Mouse (Mus musculus) thymus, postnatal 4 days (tissue): Measurements from ENCODE around the gene Olfr738.

Source experiments
- DNase-seq: peaks from one replicate; pipeline ENCODE4 v3.0.0; 2021

The Olfr738 gene

DNA sequence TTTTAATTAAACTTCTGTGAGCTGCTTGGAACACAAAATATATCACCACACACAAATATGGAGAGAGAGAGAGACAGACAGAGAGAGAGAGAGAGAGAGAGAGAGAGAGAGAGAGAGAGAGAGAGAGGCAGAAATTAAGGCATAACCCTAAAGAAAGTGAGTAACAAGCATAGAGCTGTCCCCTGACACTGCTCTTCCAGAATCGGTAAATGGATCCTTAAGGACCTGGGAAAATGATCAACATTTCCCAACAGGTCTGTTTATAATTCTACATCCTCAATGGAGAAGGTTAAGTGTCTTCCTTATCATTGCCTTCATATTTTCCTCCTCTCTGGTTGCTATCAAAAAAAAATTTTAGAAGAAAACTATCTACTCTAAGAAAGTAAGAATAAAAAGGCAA, at the start of gene Olfr738:
Gene Olfr738 (plus strand): TSS at position 301 of the 400 bp plus-strand sequence.
- DNase-seq: no peak

DNA sequence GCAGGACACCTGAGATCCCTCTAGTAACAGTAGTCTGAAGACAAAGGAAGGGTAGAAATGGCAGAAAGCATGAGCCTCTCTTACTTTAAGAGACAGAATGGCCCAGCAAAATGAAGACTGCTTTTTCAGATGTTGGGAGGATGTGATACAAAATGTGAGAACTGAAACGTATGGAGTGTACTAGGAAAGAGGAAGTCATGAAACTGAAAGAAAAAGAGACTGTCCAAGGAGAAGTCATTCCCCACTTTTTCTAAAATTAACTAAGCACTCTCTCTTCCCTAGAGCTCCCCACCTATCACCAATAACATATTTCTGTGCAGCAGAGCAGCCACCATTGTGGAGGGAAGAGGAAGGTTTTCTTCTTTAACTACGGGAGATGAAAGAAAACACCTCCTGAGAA, 49.8 kb upstream of the Olfr738 start, which contains the start of gene Tlr11:
Gene Tlr11 (plus strand): TSS at position 322 of the 400 bp plus-strand sequence.
- DNase-seq: no peak

DNA sequence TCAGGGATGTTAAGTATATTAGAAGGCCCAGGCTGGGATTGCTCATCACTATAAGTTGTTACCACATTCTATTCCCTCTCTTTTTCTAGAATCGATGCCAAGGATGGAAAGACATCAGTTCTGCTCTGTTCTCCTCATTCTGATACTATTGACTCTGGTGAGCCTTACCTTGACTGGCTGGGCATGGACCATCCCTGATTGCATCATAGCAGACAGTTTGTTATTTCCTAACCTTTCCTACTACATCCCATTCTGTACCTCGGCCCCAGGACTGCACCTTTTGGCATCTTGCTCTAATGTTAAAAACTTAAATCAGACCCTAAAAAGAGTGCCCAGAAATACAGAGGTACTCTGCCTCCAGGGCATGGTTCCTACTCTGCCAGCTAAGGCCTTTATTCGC, 46.9 kb upstream of the Olfr738 start:
- DNase-seq: no peak

- no peak for DNase-seq
These were observed 43.8 kb upstream of the Olfr738 start for GRCm38 (mm10) chr14:50363561-50363960.

- no peak for DNase-seq
These were observed 26.5 kb upstream of the Olfr738 start, which contains the start of gene Olfr736 for GRCm38 (mm10) chr14:50380863-50381262. Gene Olfr736, plus strand, starts transcription at chr14:50381163.

DNA sequence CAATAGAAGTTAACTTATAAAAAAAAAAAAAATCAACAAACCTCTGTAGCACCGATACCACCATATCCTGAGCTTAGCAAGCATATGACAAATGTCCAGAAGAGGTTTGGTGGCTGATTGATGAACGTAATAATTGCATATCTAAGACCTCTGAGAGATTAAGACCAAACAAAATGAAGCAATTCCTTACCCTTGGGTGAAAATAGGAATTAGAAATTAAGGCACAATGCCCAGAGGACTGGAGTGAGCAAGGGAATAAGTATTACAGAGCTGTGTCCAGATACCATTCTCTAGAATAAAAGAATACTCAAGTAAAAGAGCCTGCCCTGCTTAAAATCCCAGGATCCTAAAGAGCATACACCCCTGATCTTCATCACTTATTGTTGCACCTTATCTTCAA, 11.0 kb downstream of the Olfr738 start, which contains the start of gene Olfr739:
Gene Olfr739 (plus strand): TSS at position 301 of the 400 bp plus-strand sequence.
- DNase-seq: no peak

DNA sequence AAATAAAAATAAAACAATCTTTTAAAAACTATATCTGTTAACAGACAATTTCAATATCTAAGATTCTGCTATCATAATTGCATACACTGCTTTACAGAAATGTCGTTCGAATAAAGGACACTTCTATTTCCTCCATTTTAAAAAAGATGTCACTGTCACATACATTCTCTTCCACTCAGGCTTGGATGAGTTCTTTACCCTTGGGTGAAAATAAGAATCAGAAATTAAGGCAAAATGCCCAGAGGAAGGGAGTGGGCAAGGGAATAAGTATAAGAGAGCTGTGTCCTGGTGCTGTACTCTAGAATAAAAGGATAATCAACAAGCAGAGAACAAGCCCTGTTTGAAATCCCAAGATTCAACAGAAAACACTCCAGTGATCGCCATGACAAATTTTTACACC, 37.9 kb downstream of the Olfr738 start, which contains the start of gene Olfr740:
Gene Olfr740 (plus strand): TSS at position 301 of the 400 bp plus-strand sequence.
- DNase-seq: no peak
